Mouse (Mus musculus): ENCODE data around the gene Alox15.
"Not testable (repeated sequence)": the region's sequence is repeated elsewhere in the genome, so short reads cannot be mapped to it uniquely, and the experiment has no call there.

Alox15 gene

DNA sequence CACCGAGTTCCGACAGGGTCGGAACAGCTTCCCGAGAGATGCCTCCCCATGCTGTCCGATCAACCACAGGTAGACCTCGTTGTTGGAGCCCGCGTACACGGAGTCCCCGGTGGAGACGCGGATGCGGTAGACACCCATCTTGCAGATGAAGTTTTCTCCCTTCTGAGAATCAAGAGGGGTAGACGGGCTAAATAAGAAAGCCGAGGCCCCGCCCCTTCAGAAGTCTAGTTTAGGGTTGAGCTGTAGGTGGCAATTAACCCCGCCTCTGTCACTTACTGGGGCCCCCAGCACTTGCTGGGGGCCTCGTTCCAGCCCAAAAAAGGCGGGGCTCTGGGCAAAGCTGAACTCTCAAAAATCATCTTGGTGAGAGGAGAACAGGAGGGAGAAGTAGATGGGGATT lies at the start of gene Alox15:
Gene Alox15 (minus strand): TSS at position 164 of the 400 bp plus-strand sequence.
- no peak for DNase-seq

DNA sequence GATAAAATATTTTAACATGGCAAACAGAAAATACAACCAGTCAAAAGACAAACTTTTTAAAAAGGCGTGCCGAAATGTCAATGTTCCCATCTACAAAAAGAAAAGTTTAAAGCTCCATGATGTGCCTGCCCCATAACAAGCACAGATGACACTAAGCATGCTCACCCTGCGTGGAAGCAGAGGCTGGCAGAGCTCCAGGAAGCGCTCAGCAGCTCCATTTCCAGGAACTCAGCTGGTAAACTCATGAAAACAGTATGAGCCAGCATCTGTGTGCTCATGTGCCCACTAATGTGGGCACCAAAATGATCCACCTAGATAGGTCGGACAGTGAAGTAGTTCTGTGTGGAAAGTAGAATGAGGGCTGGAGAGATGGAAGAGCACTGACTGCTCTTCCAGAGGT lies 37.6 kb upstream of the Alox15 start:
- no peak for DNase-seq

DNA sequence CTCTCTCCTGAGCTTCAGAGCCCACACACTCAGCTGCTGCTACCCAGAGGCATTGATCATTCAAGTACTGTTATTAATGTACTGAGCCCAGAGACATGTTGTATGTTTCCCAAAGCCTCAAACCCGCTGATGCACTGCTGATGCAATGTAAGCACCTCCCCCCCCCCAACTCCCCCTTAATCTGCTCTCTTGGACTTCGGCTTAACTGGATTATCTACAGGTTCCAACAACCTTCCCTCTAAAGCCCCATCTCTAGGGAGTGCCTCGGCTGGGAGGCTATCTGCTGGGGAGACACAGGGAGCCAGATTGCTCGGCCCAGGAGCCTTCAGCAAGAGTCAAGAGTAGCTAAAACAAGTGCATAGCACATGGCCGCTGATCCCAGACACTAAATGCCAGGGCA lies 35.6 kb upstream of the Alox15 start:
- no peak for DNase-seq

DNA sequence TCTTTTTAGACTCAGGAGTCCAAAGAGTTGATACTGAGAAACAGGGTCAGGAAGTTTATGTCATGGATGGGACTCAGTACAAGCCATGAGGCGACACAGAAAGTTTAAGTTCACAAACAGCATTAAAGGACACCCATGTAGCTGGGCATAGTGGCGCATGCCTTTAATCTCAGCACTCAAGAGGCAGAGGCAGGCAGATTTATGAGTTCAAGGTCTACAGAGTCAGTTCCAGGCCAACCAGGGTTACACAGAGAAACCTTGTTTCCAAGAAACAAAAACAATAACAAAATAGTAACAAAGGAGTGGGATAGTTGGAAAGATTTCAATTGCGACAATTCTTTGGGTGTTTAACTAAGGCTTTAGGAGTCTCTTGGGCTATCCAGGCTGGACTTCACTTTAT lies 32.3 kb upstream of the Alox15 start:
- DNase-seq: no peak

DNA sequence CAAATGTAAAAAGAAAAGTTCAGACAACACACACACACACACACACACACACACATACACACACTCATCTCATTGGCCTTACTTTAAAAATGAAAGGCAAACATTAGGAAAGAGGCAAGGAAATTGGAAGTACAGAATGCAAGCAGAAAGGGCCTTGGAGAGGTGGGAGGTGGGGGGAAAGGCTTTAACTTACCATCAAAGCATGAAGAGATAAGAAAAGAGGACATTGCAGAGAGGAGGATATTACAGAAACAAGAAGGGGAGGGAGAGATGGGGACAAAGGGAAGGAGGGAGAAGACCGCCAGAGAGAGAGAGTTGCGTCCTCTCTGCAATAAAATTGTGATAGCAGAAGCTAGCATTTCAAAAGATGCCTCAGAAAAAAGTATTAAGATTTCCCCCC lies 29.5 kb upstream of the Alox15 start:
- DNase-seq: no peak

DNA sequence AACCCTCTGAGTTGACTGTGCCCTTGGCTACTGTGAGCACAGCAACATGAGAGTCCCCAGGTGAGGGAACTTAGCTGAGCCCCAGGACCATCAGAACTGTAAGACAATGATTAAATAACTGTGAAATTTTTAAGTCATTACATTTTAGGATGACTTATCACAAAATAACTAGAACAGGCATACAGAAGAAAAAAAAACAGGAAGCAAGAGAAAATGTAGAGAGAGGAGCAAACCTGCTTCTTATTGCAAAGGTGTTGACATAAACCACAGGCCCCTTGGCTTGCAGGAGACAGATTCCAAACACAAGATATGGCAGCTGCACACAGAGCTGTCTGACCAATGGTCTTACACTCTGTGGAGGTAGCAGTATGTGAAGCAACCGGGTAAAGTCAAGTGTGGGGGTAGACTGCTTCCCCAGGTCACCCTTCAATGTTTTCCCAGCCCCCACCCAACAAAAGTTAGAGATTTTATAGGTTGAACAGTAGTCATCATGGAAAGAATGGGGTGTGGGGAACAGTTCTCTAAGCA lies 28.7 kb upstream of the Alox15 start:
- DNase-seq: no peak

DNA sequence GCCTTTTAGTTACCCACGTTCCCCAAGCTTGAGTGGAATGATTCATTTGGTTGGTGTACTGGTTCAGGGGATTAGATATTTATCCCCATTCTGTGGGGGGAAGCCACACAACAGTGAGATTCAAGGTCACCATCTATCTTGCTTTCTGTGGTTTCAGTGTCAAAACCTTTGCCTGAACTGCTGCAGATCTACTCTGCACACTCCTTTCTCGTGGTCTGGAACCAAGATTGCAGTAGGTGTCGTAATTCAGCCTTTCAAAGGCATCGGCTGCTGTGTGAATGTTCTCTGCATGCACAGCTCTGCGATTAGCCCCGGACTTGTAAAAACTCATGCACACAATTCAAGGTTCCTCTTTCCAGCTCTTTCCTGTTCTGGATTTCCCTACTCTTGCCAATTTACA lies 24.2 kb upstream of the Alox15 start:
- no peak for DNase-seq

DNA sequence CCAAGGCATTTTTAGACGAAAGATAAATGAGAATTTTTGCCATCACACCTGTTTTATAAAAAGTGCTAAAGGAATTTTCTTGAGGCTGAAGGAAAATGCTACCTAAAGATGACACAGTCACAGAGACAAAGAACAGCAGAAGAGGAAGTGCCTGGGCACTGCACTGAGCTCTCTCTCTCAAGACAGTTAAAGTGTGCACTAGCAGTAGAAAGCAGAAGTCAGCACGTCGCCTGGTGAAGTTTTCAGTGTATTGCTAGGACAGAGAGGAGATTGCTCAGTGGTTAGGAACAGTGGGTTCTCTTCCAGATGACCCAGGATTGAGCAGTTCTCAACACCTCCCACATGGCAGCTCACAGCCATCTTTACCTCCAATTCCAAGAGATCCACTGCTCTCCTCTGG lies 22.5 kb upstream of the Alox15 start:
- DNase-seq: no peak

DNA sequence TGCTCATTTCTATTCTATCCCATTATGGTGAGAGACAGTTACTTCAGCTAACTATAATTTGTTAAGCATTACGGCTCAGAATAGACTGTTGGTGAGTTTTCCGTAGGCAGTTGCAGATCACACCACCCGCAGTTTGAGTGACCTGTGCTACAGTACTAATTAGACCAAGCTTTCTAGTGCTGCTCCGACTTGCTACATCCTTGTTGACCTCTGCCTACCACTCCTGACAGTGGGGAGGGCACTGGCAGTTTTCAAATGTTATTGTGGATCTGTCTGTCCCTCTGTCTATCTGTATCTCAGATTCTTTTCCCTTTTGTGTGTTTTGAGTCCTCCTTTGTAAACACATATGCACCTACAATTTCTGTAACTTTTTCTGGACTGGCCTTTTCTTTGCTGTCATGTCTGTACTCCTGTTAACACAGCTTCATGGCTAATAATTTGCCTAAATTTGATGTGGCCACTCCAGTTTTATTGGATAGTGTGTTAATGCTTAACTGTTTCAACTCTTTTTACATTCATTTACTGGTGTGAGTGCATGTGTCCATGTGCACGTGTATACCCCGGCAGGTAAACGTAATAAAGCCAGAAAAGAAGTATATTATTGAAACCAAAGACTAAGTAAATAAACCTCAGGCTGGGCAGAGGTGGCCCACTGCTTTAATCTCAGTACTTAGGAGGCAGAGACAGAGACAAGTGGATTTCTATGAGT lies 21.2 kb upstream of the Alox15 start:
- DNase-seq: no peak

DNA sequence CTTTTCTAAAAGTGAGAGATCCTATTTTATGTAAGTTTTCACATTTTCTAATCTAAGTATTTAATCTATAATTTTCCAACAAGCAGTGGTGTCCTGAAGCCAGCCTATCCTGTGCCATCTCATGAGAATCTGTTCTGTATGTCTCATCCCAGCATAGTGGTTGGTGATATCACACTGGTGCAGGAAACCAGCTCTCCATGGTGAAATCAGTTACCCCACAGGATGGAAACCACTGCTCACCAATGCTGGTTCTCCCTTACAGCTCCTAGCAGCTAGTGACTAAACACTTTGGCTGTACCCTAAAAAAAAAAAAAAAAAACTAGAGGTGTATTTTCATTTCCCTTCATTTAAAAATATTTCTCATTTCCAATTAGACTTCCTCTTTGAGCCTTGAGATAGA lies 20.6 kb upstream of the Alox15 start:
- DNase-seq: no peak

DNA sequence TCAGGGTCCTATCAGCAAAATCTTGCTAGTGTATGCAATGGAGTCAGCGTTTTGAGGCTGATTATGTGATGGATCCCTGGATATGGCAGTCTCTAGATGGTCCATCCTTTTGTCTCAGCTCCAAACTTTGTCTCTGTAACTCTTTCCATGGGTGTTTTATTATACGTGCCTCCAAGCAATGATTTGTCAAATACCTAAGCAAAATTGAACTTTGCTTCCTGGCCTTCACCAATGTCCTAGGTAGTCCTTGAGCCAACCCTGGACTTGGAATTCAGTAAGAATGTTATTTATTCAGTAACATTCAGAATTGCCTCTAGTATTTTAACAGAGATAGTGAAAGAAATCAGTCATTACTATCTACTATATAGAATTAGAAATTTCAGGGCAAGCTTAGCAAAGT lies 16.8 kb upstream of the Alox15 start:
- DNase-seq: not testable (repeated sequence)

DNA sequence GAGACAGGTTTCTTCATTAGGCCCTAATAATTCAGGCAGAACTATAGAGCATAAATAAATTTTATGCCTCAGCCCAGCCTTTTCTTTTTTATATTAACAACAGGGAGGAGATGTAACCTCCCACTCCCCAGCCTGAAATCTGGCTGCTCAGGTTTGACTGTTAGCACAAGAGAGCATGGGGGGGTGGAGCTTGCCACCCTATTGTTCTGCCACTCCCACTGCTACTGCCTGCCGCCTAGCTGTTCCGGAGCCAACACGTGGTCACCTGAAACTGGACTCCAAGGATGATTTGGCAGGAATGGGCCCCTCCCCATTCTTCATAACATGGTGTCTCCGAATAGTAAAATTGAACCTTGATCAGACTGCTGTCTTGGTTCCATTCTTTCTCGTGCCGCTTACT lies 15.9 kb upstream of the Alox15 start:
- DNase-seq: not testable (repeated sequence)

DNA sequence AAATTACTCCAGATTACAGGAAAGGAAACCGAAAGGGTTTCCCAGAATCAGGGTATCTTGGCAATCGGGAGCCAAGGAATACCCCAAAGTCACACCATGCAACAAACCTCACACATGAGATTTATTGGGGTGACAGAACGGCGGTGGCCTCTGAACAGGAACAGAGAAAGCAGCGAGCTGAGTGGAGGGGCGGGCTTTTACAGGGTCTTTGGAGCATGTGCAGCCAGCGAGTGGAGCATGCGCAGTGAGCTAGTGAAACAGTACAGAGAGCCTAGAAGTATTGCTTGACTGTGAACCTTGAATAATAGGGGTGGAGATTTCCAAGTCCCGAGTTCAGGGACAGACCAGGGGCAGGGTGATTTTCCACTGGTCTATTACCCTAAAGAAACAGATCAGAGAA lies 3.2 kb downstream of the Alox15 start:
- no peak for DNase-seq

DNA sequence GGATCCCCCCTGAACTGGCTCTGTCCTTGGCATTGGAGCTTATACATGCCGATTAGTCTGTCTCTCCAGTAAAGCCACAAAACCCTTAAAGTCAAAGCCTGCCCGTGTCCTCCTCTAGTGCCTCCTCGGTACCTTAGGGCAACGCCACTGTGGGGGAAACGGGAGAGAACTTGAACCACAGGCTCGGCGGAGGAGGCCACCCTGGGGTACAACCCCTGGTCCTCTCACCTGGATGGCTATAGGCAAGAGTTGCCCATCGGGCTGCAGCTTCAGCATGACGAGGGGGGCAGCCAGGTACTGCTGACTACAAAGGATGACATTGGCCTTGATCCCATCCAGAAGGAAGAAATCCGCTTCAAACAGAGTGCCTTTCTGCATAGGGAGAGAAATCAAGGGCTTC lies 4.0 kb downstream of the Alox15 start:
- DNase-seq: no peak

DNA sequence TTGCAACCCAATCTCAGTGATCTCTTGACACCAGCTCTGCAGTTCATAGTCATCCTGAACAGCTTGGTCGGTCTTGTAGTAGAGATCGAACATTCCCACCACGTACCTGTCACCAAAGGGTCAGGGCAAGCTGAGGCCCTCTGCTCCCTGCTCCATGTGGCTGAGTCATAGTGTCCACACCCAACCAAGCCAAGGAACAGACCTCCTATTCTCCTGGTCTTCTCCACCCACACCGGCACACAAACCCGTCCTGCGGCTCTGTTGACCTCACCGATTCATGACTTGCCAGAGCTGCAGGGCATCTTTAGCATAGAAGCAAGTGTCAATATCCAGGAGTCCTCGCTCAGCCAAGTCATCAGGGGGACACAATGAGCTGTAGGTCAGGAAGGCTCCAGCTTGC lies 6.3 kb downstream of the Alox15 start:
- DNase-seq: no peak

DNA sequence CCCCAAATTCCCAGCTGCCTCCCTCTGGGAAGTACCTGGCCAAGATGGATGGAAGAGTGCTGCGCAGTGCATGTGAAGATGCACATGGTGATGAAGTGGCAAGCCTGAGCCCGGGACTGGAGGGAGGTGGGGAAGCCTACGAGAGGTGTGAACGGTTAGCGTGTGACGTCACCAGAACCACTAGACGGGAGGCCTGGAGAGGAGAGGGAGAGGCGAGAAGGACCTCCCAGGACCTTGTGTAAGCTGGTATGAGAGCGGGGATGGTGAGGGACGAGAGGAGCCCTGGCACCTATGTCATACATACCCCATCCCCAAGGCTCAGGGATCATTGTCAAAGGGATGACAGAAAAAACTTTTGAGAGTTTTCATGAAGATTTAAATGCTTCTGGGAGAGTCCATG lies 6.8 kb downstream of the Alox15 start:
- no peak for DNase-seq

DNA sequence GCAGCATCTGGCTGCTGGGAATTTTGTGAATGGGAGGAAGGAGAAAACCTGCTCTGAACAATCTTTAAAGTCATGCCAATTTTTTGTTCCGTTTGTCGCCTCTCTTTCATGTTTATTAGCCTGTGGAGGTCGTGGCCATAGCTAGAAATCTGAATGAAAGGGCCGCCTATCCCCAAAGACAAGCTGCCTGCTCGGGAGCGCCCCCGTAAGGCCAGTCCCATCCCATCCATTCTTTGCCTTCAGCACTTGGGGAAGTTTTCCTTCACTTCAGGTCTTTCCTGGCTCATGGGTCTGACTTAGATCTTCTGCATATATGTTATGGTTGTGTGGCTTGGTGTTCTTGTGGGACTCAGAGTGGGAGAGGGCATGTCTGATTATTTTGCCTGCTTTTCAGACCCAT lies 12.3 kb downstream of the Alox15 start:
- DNase-seq: no peak

DNA sequence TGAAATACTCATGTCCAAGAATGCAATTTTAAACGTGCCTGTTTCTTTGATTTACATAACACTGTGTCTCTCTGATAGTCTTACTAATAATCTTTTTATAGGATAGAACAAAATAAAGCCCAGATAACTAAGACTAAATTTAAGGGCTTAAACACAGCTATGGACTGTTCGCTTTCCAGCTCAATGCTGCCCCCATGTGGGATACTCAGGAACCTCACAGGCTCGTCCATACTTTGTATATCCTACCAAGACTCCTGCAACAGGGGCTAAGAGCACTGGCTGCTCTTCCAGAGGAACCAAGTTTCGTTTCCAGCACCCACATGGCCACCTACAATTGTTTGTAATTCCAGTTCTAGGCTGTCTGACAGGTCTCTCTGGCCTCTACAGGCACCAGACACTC lies 17.4 kb downstream of the Alox15 start:
- peak; percentile 21 for DNase-seq

DNA sequence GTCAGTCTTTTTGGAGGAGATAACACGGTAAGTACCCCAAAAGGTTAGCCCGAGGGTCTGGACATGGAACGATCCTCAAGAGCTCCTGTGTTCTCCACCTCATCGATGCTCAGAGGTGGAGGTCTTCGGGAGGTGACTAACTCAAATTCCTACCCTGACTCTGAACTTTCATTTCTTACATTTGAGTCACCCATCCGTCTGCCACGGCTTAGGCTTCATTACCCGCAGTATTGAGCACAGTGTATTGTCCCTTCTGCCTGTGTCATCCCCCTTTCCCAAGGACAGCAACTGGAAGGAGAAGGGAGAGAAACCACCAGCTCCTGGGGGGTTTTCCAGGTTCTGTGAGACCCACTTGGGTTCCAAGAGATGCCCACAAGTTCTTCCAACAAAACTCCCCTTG lies 27.1 kb downstream of the Alox15 start:
- no peak for DNase-seq

DNA sequence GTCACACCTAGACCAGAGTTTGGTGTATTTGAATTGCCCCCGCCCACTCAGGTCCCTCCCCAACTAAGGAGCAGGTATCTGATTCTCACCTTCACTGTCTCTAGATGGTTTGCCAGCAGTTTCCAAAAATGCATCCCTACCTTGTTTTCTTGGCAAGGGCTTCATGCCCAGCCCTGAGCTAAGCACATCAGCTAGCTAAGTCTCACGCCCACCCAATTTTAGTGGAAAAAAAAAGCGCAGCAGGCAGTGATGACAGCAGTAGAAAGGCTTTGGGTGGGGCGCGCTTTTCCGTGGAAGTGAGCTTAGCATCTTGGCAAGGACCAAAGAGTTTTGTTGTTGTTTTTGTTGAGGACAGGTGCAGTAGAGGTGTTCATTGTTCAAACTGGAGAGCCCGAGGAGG lies 29.3 kb downstream of the Alox15 start, which contains the start of gene Alox12e:
Gene Alox12e (minus strand): TSS at position 101 of the 400 bp plus-strand sequence.
- DNase-seq: peak; percentile 12

DNA sequence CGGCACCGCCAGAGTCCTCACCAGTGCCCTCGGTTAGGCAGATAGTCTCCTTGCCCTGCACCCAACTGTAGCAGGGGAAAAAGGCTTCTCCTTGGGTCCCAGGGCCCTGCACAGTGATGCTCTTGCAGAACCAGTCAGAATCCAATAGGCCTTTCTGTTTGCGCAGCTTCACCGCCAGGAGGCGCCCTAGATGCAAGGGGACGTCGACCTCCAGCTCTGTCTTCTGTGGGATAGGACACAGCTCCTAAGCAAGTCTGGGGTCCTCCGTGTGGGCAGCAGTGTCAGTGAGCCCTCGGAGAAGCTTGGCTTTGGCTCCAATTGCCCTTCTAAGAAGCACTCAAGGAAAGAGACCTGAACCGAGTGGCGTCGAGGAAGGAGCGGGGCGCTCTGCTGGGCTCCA lies 30.2 kb downstream of the Alox15 start:
- DNase-seq: no peak

DNA sequence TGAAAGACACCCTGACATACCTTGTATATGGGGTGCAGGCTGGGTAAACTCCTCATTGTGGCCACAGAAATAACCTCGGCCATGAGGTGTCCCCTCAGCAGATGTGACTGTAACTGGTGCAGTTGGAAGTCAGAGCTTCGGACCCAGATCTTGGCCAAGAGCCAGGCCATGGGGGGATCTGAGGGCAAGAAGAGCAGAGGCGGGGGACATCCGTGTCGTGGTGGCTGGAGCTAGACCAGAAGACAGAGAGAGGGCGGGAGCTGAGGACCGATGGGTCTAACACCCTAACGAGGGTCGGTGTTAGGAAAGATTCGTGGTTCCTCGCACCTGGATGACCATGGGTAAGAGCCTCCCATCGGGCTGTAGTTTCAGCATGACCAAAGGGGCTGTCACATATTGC lies 32.2 kb downstream of the Alox15 start:
- no peak for DNase-seq

DNA sequence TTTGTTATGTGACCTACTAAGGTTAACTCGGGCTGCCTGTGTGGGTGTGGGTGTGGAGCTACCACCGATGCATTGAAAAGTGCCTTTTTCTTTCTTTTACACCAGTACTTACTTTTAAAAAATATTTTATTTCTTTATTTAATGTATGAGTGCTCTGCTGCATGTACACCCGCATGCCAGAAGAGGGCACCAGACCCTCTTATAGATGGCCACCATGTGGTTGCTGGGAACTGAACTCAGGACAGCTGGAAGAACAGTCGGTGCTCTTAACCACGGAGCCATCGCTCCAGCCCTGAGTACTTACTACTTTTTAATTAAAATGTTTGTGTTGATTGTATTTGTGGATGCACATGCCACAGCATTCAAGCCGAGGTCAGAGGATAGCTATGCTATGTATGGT lies 38.0 kb downstream of the Alox15 start:
- no peak for DNase-seq

DNA sequence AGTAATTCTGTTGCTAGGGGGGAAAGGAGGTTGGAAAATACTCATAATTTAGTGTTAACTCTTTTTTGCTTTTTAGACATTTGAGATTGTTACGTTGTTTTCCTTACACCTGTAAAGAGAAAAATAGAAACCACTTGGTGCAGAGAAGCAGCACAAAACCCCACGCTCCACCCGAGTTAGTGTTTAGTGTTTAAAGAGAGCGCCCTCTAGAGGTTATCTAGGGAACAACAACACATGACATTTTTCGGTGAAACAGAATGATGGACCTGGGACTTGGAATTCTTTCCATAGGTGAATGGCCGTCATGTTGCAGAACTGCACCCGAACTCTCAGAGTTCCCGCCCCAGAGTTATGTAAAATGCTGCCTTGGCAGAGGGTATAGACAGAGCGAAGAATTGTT lies 42.5 kb downstream of the Alox15 start:
- DNase-seq: peak; percentile 29

DNA sequence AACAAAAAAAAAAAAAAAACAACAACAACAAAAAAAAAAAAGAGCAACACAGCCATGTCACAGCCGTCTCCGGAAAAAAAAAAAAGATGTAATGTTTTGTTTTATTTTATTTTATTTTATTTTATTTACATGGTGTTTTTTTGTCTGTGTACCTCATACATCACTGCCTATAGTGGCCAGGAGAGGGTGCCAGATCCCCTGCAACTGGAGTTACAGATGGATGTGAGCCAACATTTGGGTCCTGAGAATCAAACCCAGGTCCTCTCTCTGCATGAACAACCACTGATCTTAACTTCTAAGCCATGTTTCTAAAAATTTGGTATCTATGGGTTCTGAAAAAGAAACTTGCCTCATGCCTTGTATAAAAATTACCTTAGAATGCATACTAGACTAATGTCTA lies 43.5 kb downstream of the Alox15 start:
- no peak for DNase-seq
